Mouse (Mus musculus) CH12.LX (cell line): Measurements from ENCODE around the gene Ugt1a6a. TPM values are rescaled to one million over a fixed set of nuclear protein-coding genes. Genes with fewer than 3 reads are reported as not detected.

Experiments
- DNase-seq: peaks from one replicate; pipeline ENCODE4 v3.0.0-alpha.2; 2013; ENCODE audit errors: extremely low read depth
- H3K27ac ChIP-seq: 2 replicates; pipeline ENCODE4 v1.5.1; 2012; ENCODE audit warnings: low read depth, mild to moderate bottlenecking, control low read depth, moderate library complexity; ENCODE audit not compliant: insufficient read depth
- H3K27me3 ChIP-seq: replicated peaks from 2 replicates; pipeline ENCODE3; 2012; ENCODE audit warnings: inconsistent platforms
- H3K36me3 ChIP-seq, 2 experiments: replicated peaks in 1 of 2; 2 replicates each; pipeline versions ENCODE3 to v1.6.1; 2012; ENCODE audit warnings: inconsistent platforms in 1 of 2, low read length in 1 of 2, mild to moderate bottlenecking in 1 of 2, mixed read lengths in 1 of 2, moderate library complexity in 1 of 2; ENCODE audit not compliant: control insufficient read depth in 1 of 2, insufficient read depth in 1 of 2
- H3K4me1 ChIP-seq, 2 experiments: 2 replicates each; pipeline ENCODE4 v1.6.1; 2012; ENCODE audit warnings: inconsistent platforms in 1 of 2, moderate library complexity in 1 of 2; ENCODE audit not compliant: insufficient read depth in 2 of 2, control insufficient read depth in 1 of 2
- H3K4me2 ChIP-seq: 2 replicates; pipeline ENCODE4 v1.6.1; 2012; ENCODE audit warnings: low read depth, mild to moderate bottlenecking, control low read depth; ENCODE audit not compliant: poor library complexity, insufficient read depth, severe bottlenecking
- H3K4me3 ChIP-seq, 3 experiments: fragments of 150-350 bp in 1 of 3; sonication (generic) in 1 of 3; replicated peaks in 1 of 3; 2 replicates each; pipeline versions ENCODE3 to v1.5.1; 2011 to 2012; ENCODE audit warnings: low read depth in 2 of 3, low read length in 2 of 3, mild to moderate bottlenecking in 2 of 3, moderate library complexity in 2 of 3, control low read depth in 1 of 3, improper control_type of control experiment in 1 of 3, inconsistent platforms in 1 of 3, mixed read lengths in 1 of 3; ENCODE audit not compliant: poor library complexity in 1 of 3
- H3K79me2 ChIP-seq: replicated peaks from 2 replicates; pipeline ENCODE4 v1.6.1; 2012; ENCODE audit warnings: mild to moderate bottlenecking, moderate library complexity; ENCODE audit not compliant: control insufficient read depth, poor library complexity, insufficient read depth, severe bottlenecking; ENCODE audit errors: extremely low read depth
- H3K9ac ChIP-seq: 2 replicates; pipeline ENCODE4 v1.6.1; 2012; ENCODE audit warnings: low read depth, mild to moderate bottlenecking, control low read depth, moderate library complexity; ENCODE audit not compliant: insufficient read depth
- H3K9me3 ChIP-seq: replicated peaks from 2 replicates; pipeline ENCODE3; 2012; ENCODE audit warnings: low read length, inconsistent platforms, mixed read lengths
- BHLHE40 ChIP-seq: IDR thresholded peaks from 2 replicates; pipeline ENCODE4 v1.6.1; 2011; ENCODE audit warnings: mild to moderate bottlenecking, low read depth, low read length, improper control_type of control experiment
- CHD1 ChIP-seq: IDR thresholded peaks from 2 replicates; pipeline ENCODE4 v1.6.1; 2012; ENCODE audit warnings: low read depth, low read length, improper control_type of control experiment, inconsistent platforms
- JUN ChIP-seq: IDR thresholded peaks from 2 replicates; pipeline ENCODE4 v1.6.1; 2011; ENCODE audit warnings: low read depth, mild to moderate bottlenecking, low read length, improper control_type of control experiment, moderate library complexity; ENCODE audit not compliant: insufficient read depth
- KAT2A ChIP-seq: IDR thresholded peaks from 2 replicates; pipeline ENCODE4 v1.6.1; 2012; ENCODE audit warnings: low read length, improper control_type of control experiment, inconsistent platforms; ENCODE audit not compliant: insufficient replicate concordance
- MAFK ChIP-seq: IDR thresholded peaks from 2 replicates; pipeline ENCODE4 v1.6.1; 2011; ENCODE audit warnings: low read length, improper control_type of control experiment; ENCODE audit not compliant: insufficient replicate concordance
- MAX ChIP-seq: IDR thresholded peaks from 2 replicates; pipeline ENCODE4 v1.6.1; 2011; ENCODE audit warnings: low read length, improper control_type of control experiment
- MEF2A ChIP-seq: IDR thresholded peaks from 2 replicates; pipeline ENCODE4 v1.6.1; 2014; ENCODE audit warnings: low read depth, mild to moderate bottlenecking, inconsistent platforms, low read length, improper control_type of control experiment, borderline replicate concordance
- POLR2A ChIP-seq: IDR thresholded peaks from 2 replicates; pipeline ENCODE4 v1.6.1; 2011; ENCODE audit warnings: low read depth, mild to moderate bottlenecking, improper control_type of control experiment, low read length
- POLR2AphosphoS2 ChIP-seq: IDR thresholded peaks from 2 replicates; pipeline ENCODE4 v1.6.1; 2011; ENCODE audit warnings: low read depth, low read length, improper control_type of control experiment
- TBP ChIP-seq: conservative IDR thresholded peaks from 2 replicates; pipeline ENCODE4 v1.6.1; 2011; ENCODE audit warnings: low read depth, low read length, improper control_type of control experiment
- TCF12 ChIP-seq: IDR thresholded peaks from 2 replicates; pipeline ENCODE4 v1.6.1; 2014; ENCODE audit warnings: low read depth, mild to moderate bottlenecking, inconsistent platforms, low read length, improper control_type of control experiment
- UBTF ChIP-seq: IDR thresholded peaks from 2 replicates; pipeline ENCODE4 v1.6.1; 2012; ENCODE audit warnings: low read depth, mild to moderate bottlenecking, inconsistent platforms, low read length, improper control_type of control experiment, moderate library complexity
- ZC3H11A ChIP-seq: IDR thresholded peaks from 2 replicates; pipeline ENCODE4 v1.6.1; 2012; ENCODE audit warnings: low read depth, mild to moderate bottlenecking, inconsistent platforms, low read length, improper control_type of control experiment
- ZMIZ1 ChIP-seq: IDR thresholded peaks from 2 replicates; pipeline ENCODE4 v1.6.1; 2012; ENCODE audit warnings: low read depth, mild to moderate bottlenecking, inconsistent platforms, low read length, improper control_type of control experiment
- dilution Hi-C: fragments of 300-500 bp; cut with MboI; formaldehyde crosslinking; loops from 2 replicates; pipeline ENCODE4 v1.14.3; 2020; ENCODE audit warnings: low sequenced_read_pairs; ENCODE audit not compliant: extremely low pct_unique_long_range_greater_than_20kb, extremely low pct_ligation_motif_present
- in situ Hi-C: fragments of 300-500 bp; cut with MboI; formaldehyde crosslinking; loops from 3 replicates; pipeline ENCODE4 v1.14.3; 2019; ENCODE audit warnings: low sequenced_read_pairs, low pct_ligation_motif_present, low pct_unique_long_range_greater_than_20kb, mixed read lengths
- polyA plus RNA-seq: library from polyadenylated mRNA; unstranded; fragments of >175 nt; gene quantifications from 2 replicates; pipeline ENCODE4 v1.2.1, GENCODE M21; 2012; ENCODE audit warnings: low read depth; ENCODE audit not compliant: insufficient read length
- total RNA-seq, 2 experiments: library from RNA; depleted of rRNA; stranded (reverse); fragments of 300-350 nt in 1 of 2; fragments of >200 nt in 1 of 2; gene quantifications; 2 replicates each; pipeline ENCODE4 v1.2.3; 2012 to 2014

The Ugt1a6a gene
- total and polyA plus RNA-seq, 3 experiments: 0.19 to 0.43 (median 0.30) TPM

DNA sequence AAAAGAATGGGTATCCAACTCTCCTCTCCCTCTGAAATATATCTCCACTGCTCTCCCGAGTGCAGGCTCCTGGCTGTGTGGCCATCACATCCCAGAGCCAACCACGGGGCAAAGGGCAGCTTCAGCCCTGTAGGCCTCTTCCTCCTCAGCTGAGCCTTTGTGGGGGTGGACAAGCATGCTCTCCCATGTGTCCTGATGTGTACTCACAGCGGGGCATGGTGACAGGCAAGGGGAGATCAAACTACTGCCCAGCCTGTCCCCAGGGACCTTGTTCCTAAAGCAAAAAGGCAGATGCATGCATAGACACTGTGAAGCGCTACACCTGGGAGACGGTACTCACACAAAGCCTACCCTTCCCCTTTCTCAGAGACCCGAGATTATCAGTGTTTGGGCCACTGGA lies 125.5 kb downstream of the Ugt1a6a start:
- H3K9ac ChIP-seq: no peak overlapping the region
- dilution Hi-C loops: no loop called here
- H3K4me2 ChIP-seq: no peak overlapping the region
- H3K27ac ChIP-seq: no peak overlapping the region
- H3K27me3 ChIP-seq: peaks cover under 1% of the 10 kb centered on the region
- H3K4me3 ChIP-seq: no peak overlapping the region
- TF ChIP-seq BHLHE40 (no peak), MEF2A (no peak), POLR2AphosphoS2 (peak; percentile 4; the same call in 1 of the 2 replicates)
- peaks cover 35% of the 10 kb centered on the region for H3K9me3 ChIP-seq
- H3K79me2 ChIP-seq: no peaks in the 10 kb centered on the region
- peaks cover 25 to 53% of the 10 kb centered on the region in 2 experiments for H3K36me3 ChIP-seq
- H3K4me1 ChIP-seq: peaks cover 2 to 29% of the 10 kb centered on the region in 2 experiments; a peak in 3 of 4 replicates
- no peak for DNase-seq
- in situ Hi-C loops: no loop called here

DNA sequence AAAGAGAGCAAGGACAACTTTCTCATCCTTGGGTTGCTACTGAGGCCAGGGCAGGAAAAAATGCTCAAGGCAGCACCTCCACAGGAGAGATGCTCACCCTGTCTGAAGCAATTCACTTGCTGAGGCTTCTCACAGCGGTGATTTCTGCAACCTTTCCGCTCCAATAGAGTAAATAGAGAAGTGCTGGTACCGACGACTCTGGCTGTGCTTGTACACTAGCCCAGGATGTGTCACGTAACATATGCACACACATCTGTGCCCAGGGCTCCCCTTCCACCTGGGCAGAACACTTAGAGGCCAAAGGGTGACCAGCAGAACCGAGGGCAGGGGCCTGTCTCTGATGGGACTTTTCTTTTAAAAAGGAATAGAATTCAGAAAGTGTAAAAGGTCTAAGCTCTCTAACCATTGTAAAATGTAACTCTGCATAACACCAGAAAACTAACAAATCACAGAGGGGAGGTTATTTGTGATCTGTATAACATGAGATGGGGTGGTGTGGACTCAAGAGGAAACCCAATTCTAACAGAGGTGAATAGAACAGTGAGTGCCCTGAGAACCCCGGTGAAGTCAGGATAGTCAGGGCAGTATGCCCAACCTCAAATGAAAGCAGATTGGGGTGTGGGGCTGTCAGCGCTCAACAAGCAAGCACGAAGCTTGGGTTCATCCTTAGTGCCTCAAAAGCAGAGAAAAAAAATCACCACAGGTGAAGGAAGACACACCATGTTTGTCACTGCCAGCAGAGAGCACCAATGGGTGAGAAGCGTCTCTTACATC lies 126.2 kb downstream of the Ugt1a6a start:
- no peak overlapping the region for H3K9ac ChIP-seq
- H3K4me2 ChIP-seq: no peak overlapping the region
- 0 out of 2 replicates have a peak, but pooled peaks have one; percentile 64 for TF ChIP-seq ZMIZ1
- no peak; the same call in 1 of the 2 replicates for TF ChIP-seq POLR2AphosphoS2
- no peak for TF ChIP-seq MEF2A
- TF ChIP-seq BHLHE40: no peak
- TF ChIP-seq ZC3H11A: no peak
- TF ChIP-seq JUN: no peak
- TF ChIP-seq TCF12: no peak
- TF ChIP-seq POLR2A: peak; percentile 3; the same call in 1 of the 2 replicates
- no peak for TF ChIP-seq MAFK
- no peak for TF ChIP-seq KAT2A
- no peak for TF ChIP-seq TBP
- TF ChIP-seq UBTF: no peak
- no peak for TF ChIP-seq MAX
- no peak for TF ChIP-seq CHD1
- DNase-seq: no peak
- in situ Hi-C loops: no loop called here
- H3K27ac ChIP-seq: no peak overlapping the region
- peaks cover 2 to 29% of the 10 kb centered on the region in 2 experiments; a peak in 3 of 4 replicates for H3K4me1 ChIP-seq
- dilution Hi-C loops: no loop called here
- H3K9me3 ChIP-seq: peaks cover 29% of the 10 kb centered on the region
- no peaks in the 10 kb centered on the region for H3K27me3 ChIP-seq
- H3K79me2 ChIP-seq: no peaks in the 10 kb centered on the region
- H3K4me3 ChIP-seq: no peak overlapping the region
- H3K36me3 ChIP-seq: peaks cover 32 to 60% of the 10 kb centered on the region in 2 experiments
